Mouse (Mus musculus): ENCODE results near the gene Prom1. TPM values are rescaled to one million over a fixed set of nuclear protein-coding genes. Genes with fewer than 3 reads are reported as not detected.
A peak's percentile ranks its signal among the peaks of the same experiment; 100 is the strongest.

Prom1 gene
- total RNA-seq, 1 experiment from 2014 or later = 1.2 TPM

- no peak for ATAC-seq (replicated peaks; ENCODE audit: low read depth, poor library complexity, severe bottlenecking)
Observed at GRCm38 (mm10) chr5:44085871-44086270, 16.0 kb downstream of the Prom1 start.

GRCm38 (mm10) chr5:44081108-44081507, 20.7 kb downstream of the Prom1 start:
- ATAC-seq (replicated peaks; ENCODE audit: low read depth, poor library complexity, severe bottlenecking) = no peak

- no peak for ATAC-seq (replicated peaks; ENCODE audit: low read depth, poor library complexity, severe bottlenecking)
Observed at GRCm38 (mm10) chr5:44080276-44081054, 21.4 kb downstream of the Prom1 start.

GRCm38 (mm10) chr5:44075432-44075831, 26.4 kb downstream of the Prom1 start:
- ATAC-seq (replicated peaks; ENCODE audit: low read depth, poor library complexity, severe bottlenecking) = no peak

- no peak for ATAC-seq (replicated peaks; ENCODE audit: low read depth, poor library complexity, severe bottlenecking)
Observed at GRCm38 (mm10) chr5:44073634-44074033, 28.2 kb downstream of the Prom1 start.

GRCm38 (mm10) chr5:44070529-44071133, 31.2 kb downstream of the Prom1 start:
- ATAC-seq (replicated peaks; ENCODE audit: low read depth, poor library complexity, severe bottlenecking) = no peak

- ATAC-seq (replicated peaks; ENCODE audit: low read depth, poor library complexity, severe bottlenecking) = peak; percentile 58
Observed at GRCm38 (mm10) chr5:44058258-44058657, 43.6 kb downstream of the Prom1 start.

- 0 out of 2 replicates have a peak, but pooled peaks have one; percentile 11 for ATAC-seq (replicated peaks; ENCODE audit: low read depth, poor library complexity, severe bottlenecking)
Observed at GRCm38 (mm10) chr5:44050213-44050612, 51.6 kb downstream of the Prom1 start.

- peak; percentile 39; the same call in 1 of the 2 replicates for ATAC-seq (replicated peaks; ENCODE audit: low read depth, poor library complexity, severe bottlenecking)
Observed at GRCm38 (mm10) chr5:44049395-44049976, 52.3 kb downstream of the Prom1 start.

- ATAC-seq (replicated peaks; ENCODE audit: low read depth, poor library complexity, severe bottlenecking) = peak; percentile 65; the same call in 1 of the 2 replicates
Observed at GRCm38 (mm10) chr5:44048568-44049363, 53.1 kb downstream of the Prom1 start.

GRCm38 (mm10) chr5:44041725-44042124, 60.1 kb downstream of the Prom1 start:
- no peak for ATAC-seq (replicated peaks; ENCODE audit: low read depth, poor library complexity, severe bottlenecking)

GRCm38 (mm10) chr5:44041056-44041455, 60.8 kb downstream of the Prom1 start:
- no peak for ATAC-seq (replicated peaks; ENCODE audit: low read depth, poor library complexity, severe bottlenecking)

- ATAC-seq (replicated peaks; ENCODE audit: low read depth, poor library complexity, severe bottlenecking) = no peak
Observed at GRCm38 (mm10) chr5:43998295-43998989, 103.4 kb downstream of the Prom1 start.

- ATAC-seq (replicated peaks; ENCODE audit: low read depth, poor library complexity, severe bottlenecking) = no peak
Observed at GRCm38 (mm10) chr5:43997626-43998025, 104.2 kb downstream of the Prom1 start.

- ATAC-seq (replicated peaks; ENCODE audit: low read depth, poor library complexity, severe bottlenecking) = peak; percentile 68
Observed at GRCm38 (mm10) chr5:43996162-43996561, 105.7 kb downstream of the Prom1 start.

- ATAC-seq (replicated peaks; ENCODE audit: low read depth, poor library complexity, severe bottlenecking) = no peak
Observed at GRCm38 (mm10) chr5:43994981-43995380, 106.9 kb downstream of the Prom1 start.

GRCm38 (mm10) chr5:43990316-43990715, 111.5 kb downstream of the Prom1 start:
- ATAC-seq (replicated peaks; ENCODE audit: low read depth, poor library complexity, severe bottlenecking) = peak; percentile 91

- no peak for ATAC-seq (replicated peaks; ENCODE audit: low read depth, poor library complexity, severe bottlenecking)
Observed at GRCm38 (mm10) chr5:43989017-43989416, 112.8 kb downstream of the Prom1 start.

GRCm38 (mm10) chr5:43986212-43986611, 115.6 kb downstream of the Prom1 start:
- no peak for ATAC-seq (replicated peaks; ENCODE audit: low read depth, poor library complexity, severe bottlenecking)

GRCm38 (mm10) chr5:43982896-43983295, 118.9 kb downstream of the Prom1 start:
- no peak for ATAC-seq (replicated peaks; ENCODE audit: low read depth, poor library complexity, severe bottlenecking)

All from common myeloid progenitor, adult 5-6 weeks (primary cell).